Mouse (Mus musculus) heart, embryonic 15.5 days (tissue): ENCODE measurements around the gene Zc3h6. TPM values are rescaled to one million over a fixed set of nuclear protein-coding genes. Genes with fewer than 3 reads are reported as not detected.

Experiments
- ATAC-seq: fragments of 200-750 bp; cut with Nextera tagmentation; replicated peaks from 2 replicates; pipeline ENCODE4 v1.8.0; 2017; ENCODE audit warnings: low read depth, moderate TSS enrichment; ENCODE audit not compliant: insufficient number of reproducible peaks, insufficient read depth, low FRiP score
- H3K27ac ChIP-seq: fragments of 300-500 bp; sonication (generic); 2 replicates; pipeline ENCODE4 v1.5.1; 2015; ENCODE audit warnings: mild to moderate bottlenecking, inconsistent platforms
- H3K27me3 ChIP-seq: fragments of 300-500 bp; sonication (generic); 2 replicates; pipeline ENCODE4 v1.6.1; 2015; ENCODE audit warnings: inconsistent platforms
- H3K36me3 ChIP-seq: fragments of 300-500 bp; sonication (generic); 2 replicates; pipeline ENCODE4 v1.6.1; 2015; ENCODE audit warnings: mild to moderate bottlenecking, inconsistent platforms
- H3K4me1 ChIP-seq: fragments of 300-500 bp; sonication (generic); replicated peaks from 2 replicates; pipeline ENCODE4 v1.6.1; 2015; ENCODE audit warnings: inconsistent platforms
- H3K4me2 ChIP-seq: fragments of 300-500 bp; sonication (generic); 2 replicates; pipeline ENCODE4 v1.6.1; 2015; ENCODE audit warnings: inconsistent platforms, mild to moderate bottlenecking, moderate library complexity
- H3K4me3 ChIP-seq: fragments of 300-500 bp; sonication (generic); 2 replicates; pipeline ENCODE4 v1.5.1; 2015; ENCODE audit warnings: mild to moderate bottlenecking, inconsistent platforms
- H3K9ac ChIP-seq: fragments of 300-500 bp; sonication (generic); 2 replicates; pipeline ENCODE4 v1.6.1; 2015; ENCODE audit warnings: mild to moderate bottlenecking, inconsistent platforms
- H3K9me3 ChIP-seq: fragments of 300-500 bp; sonication (generic); replicated peaks from 2 replicates; pipeline ENCODE4 v1.6.1; 2016; ENCODE audit warnings: inconsistent platforms
- WGBS: fragments of 180-500 bp; shearing (Covaris S2); methylation state at CpG from one replicate; pipeline ENCODE4 v1.1.7; 2015; ENCODE audit warnings: mixed read lengths; 5-methylcytosine and 5-hydroxymethylcytosine counted together
- polyA plus RNA-seq: library from polyadenylated mRNA; unstranded; fragments of >200 nt; fragmentation: Nextera tagmentation; extraction: Ambion mirVana; gene quantifications from 2 replicates; pipeline ENCODE4 v1.2.1, GENCODE M21; 2015

Gene Zc3h6
- polyA plus RNA-seq = 1.4 and 1.6 TPM in 2 replicates

DNA sequence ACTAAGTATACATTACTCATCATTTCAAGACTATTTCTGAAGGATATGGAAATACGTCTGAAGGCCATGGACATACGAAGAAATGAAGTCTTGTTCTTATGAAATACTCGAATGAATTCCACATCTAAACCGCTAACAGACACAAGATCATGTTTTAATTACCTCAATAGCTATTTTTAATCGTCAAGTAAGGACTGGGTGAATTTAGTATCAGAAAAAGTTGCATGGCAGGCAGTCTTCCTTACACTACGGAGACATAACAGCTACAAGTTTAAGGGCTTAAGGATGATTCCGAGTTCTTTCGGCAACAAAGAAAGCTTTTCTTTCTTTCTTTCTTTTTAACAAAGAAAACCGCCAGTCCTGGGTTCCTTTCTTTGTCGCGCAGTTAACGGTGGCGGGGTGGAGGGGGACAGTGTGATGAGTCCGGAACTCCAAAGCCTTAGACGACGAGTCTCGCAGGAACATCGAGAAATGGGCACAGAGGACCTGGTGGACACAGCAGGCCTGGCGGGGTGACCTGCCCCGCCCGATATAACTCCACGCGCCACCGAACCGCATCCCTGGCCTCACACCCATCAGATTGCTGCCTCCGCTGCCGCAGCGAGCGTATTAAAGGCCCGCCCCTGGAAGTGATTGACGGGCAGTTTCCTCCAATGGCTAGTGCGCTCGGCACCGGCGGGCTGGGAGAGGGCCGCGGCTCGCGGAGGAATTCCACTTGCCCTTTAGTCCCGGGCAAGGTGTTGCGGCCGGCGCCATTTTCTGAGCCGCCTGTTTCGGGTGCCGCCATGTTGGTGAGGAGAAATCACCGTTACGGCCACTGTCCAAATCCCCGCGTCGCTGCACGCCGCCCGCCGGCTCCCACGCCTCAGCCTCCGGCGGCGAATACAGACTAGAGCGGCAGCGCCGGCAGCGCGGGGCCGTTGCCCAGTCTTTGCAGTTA lies at the start of gene Zc3h6:
Gene Zc3h6 (plus strand): TSS at position 762 of the 940 bp plus-strand sequence.
- WGBS = under 1% methylated on average over 65 of the region's 65 CpGs
- Histone ChIP-seq H3K36me3 (no peaks in the 10 kb centered on the region), H3K9ac (peak within 1 kb of the TSS; percentile 96), H3K27ac (peak within 1 kb of the TSS; percentile 100), H3K4me2 (peak within 1 kb of the TSS; percentile 63), H3K4me3 (peak within 1 kb of the TSS; percentile 81), H3K4me1 (peaks cover 5% of the 10 kb centered on the region), H3K27me3 (no peaks in the 10 kb centered on the region), H3K9me3 (no peaks in the 10 kb centered on the region; the same call in 1 of the 2 replicates)
- peak; percentile 97 for ATAC-seq

DNA sequence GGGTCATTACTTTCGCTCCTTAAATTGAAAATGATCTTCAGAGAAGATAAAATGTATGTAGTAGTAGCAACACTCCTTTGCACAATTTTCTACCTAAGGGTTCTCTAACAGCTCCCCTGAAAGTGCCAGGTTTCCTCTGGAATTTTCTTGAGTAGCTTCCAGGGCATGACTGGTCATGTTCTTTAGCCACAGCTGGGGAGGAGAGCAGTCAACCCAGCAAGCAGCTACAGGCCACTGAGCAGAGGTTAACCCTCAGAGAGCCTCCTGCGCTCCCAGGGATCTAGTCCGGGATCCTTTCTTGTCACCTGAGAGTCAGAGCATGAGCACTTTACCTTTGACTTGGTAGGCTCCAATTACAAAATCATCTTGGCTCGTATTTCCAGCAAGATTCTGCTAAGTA lies 42.4 kb upstream of the Zc3h6 start:
- no peak for ATAC-seq
- H3K27me3 ChIP-seq = no peaks in the 10 kb centered on the region

DNA sequence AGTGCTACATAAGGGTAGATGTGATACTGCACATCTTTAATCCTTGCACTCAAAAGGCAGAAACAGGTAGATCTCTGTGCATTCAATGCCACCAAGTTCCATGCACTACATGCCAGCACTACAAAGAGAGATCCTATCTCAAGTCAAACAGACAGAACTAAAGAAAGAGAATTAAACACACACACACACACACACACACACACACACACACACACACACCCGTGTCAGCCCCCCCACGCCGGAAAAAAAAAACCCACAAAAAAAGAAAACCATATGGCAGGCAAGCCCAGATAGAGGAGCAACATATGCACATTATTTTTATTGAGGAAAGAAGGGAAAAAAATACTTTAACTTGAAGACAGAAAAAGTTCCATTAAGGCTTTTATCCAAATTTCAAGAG lies 38.8 kb upstream of the Zc3h6 start:
- Histone ChIP-seq H3K4me1 (no peaks in the 10 kb centered on the region), H3K36me3 (peaks cover 16% of the 10 kb centered on the region), H3K27ac (no peak overlapping the region), H3K9me3 (no peaks in the 10 kb centered on the region), H3K4me2 (no peak overlapping the region), H3K27me3 (no peaks in the 10 kb centered on the region), H3K9ac (no peak overlapping the region), H3K4me3 (no peak overlapping the region)
- WGBS = 67% methylated on average over 3 of the region's 3 CpGs
- no peak for ATAC-seq

More for the DNA sequence above, 42.4 kb upstream of the Zc3h6 start:
- Histone ChIP-seq H3K9me3 (no peaks in the 10 kb centered on the region), H3K27ac (no peak overlapping the region), H3K4me3 (no peak overlapping the region), H3K36me3 (peaks cover 9% of the 10 kb centered on the region), H3K4me2 (no peak overlapping the region), H3K4me1 (no peaks in the 10 kb centered on the region), H3K9ac (no peak overlapping the region)
- 92% methylated on average over 4 of the region's 4 CpGs for WGBS

DNA sequence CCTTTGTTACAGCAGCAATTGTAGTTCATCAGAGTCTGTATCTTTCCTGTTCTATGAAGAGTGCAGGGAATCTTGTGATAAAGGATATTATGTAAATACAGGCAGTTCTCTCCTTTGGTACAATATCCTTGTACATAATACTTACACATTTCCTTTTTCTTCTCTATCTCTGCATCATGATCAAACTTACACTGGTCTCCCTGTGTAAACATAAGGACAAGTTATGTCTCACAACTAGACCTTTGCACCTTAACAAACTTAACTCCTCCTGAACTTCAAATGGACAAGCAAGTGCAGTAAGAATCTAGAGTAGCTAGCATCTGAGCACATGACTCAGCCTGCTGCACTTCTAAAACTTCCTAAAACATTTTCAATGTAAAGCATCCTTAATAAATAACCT lies 36.5 kb upstream of the Zc3h6 start:
- H3K4me1 ChIP-seq = no peaks in the 10 kb centered on the region
- H3K4me3 ChIP-seq = no peak overlapping the region
- H3K9ac ChIP-seq = no peak overlapping the region
- no peak for ATAC-seq
- no peaks in the 10 kb centered on the region for H3K9me3 ChIP-seq
- peaks cover 20% of the 10 kb centered on the region for H3K36me3 ChIP-seq
- no peak overlapping the region for H3K4me2 ChIP-seq
- H3K27ac ChIP-seq = no peak overlapping the region
- H3K27me3 ChIP-seq = no peaks in the 10 kb centered on the region

DNA sequence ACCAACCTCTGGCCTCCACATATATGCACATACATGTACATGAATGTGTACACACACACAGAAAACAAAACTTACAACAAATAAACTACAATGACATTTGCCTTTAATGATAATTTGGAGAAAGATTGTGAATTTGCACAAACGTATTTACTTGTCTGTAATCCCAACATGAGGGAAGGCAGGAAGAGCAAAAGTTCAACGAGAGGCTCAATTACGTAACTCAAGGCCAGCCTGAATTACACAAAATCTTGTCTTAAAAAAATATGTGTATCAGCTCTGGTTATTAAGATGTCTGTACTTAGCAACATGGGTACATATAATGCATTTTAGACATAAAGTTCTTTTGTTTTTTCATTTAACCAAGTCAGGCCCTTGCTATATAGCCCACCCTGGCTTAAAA lies 30.9 kb upstream of the Zc3h6 start:
- Histone ChIP-seq H3K27me3 (no peaks in the 10 kb centered on the region), H3K4me1 (no peaks in the 10 kb centered on the region), H3K4me2 (no peak overlapping the region), H3K36me3 (peaks cover 5% of the 10 kb centered on the region; the same call in 1 of the 2 replicates), H3K27ac (no peak overlapping the region), H3K4me3 (no peak overlapping the region), H3K9ac (no peak overlapping the region), H3K9me3 (no peaks in the 10 kb centered on the region)
- WGBS = 84% methylated on average over 3 of the region's 3 CpGs
- no peak for ATAC-seq

DNA sequence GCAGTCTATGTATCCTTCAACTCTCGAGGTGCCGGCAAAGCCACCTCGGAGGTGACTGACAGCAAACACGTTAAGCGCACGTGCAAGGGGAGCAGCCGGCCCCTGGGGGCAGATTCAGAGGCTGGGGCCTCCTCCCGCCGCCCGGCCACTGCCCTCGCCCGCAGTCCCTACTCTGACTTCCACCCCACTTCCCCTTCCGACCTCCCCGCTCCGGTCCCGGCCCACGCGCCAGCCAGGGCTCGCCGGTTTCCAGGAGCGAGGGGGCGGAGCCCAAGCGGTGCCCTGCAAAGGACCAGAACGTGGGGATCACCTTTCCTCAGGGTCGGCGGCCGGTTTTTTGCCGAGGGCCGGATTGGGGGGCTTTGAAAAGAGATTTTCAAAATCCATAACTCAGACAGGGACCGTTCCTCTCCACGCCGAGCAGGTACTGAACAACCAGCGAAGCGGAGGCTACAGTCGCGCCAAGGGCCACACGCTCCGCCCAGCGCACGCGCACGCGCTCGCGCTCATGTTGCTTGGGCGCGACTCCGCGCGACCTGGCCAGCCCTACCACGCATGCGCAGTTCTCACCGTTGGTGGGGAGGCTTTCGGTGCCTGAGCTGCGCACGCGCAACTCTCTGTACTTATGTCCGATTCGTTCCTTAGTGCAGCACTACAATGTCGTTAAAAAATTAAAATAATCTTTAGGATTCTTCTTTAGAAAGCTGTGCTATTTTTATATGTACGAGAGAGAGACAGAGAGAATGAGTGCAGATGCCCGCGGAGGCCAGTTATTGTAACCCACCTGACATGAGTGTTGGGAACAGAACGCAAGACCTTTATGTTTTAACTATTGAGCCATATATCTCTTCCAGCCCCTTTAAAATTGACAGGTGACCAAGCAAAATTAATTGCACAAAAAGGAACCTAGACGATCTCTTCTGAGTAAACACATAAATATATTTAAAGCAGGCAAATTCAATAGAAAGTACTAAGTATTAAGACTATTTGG lies 23.4 kb upstream of the Zc3h6 start, which contains the start of gene Zc3h8:
Gene Zc3h8 (minus strand): TSS at position 540 of the 991 bp plus-strand sequence.
- H3K4me1 ChIP-seq = no peaks in the 10 kb centered on the region; the same call in 1 of the 2 replicates
- H3K36me3 ChIP-seq = no peaks in the 10 kb centered on the region
- ATAC-seq = peak; percentile 93
- peak within 1 kb of the TSS; percentile 88 for H3K4me2 ChIP-seq
- H3K9ac ChIP-seq = peak within 1 kb of the TSS; percentile 71
- peak within 1 kb of the TSS; percentile 89 for H3K27ac ChIP-seq
- H3K9me3 ChIP-seq = no peaks in the 10 kb centered on the region
- H3K4me3 ChIP-seq = peak within 1 kb of the TSS; percentile 73
- H3K27me3 ChIP-seq = no peaks in the 10 kb centered on the region
- WGBS = 1% methylated on average over 65 of the region's 65 CpGs

DNA sequence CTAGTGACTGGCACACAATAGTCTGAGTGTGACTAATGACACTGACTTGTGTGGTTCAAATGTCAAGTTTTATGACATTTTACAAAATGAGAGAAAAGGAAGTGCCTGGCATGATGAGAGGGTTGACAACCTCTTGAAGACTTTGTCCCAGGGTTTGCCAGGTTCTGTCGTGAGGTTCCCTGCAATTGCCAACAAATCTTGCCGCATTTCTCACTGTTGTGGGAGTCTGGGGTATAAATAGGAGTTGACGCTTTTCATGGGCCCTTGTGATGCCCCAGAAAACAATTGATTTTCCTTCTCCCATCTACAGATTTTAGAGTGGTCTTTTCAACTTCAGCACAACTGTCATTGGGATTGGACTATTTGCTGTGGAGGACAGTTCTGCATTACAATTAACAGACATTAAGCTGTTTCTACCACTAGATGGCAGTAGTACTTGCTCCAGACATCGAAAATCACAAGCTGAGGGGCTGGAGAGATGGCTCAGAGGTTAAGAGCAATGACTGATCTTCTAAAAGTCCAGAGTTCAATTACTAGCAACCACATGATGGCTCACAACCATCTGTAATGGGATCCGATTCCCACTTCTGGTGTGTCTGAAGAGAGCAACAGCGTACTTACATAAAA lies 19.1 kb upstream of the Zc3h6 start:
- WGBS = 36% methylated on average over 6 of the region's 6 CpGs

DNA sequence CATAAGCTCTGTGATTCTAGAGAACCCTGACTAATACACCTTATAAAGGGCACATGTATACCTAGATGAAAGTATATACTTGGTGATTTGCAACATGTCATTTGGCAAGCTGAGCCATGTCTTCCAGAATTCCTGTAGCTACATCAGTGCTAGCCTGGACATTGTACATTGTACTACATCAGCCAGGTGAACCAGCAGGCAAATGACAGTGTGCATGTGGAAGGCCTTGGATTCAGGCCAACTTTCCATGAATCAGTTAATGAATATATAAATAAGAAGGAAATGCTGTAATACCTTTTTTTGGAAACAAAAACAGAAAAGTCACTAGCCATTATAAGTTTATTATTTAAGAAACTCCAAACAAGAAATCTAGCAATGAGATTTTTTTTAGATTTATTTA lies 13.0 kb upstream of the Zc3h6 start:
- Histone ChIP-seq H3K4me2 (no peak overlapping the region), H3K9me3 (no peaks in the 10 kb centered on the region), H3K36me3 (no peaks in the 10 kb centered on the region), H3K4me1 (no peaks in the 10 kb centered on the region), H3K4me3 (no peak overlapping the region), H3K9ac (no peak overlapping the region), H3K27me3 (no peaks in the 10 kb centered on the region), H3K27ac (no peak overlapping the region)
- no peak for ATAC-seq

More for the DNA sequence above, 19.1 kb upstream of the Zc3h6 start:
- no peaks in the 10 kb centered on the region; the same call in 1 of the 2 replicates for H3K4me1 ChIP-seq
- no peak for ATAC-seq
- H3K9ac ChIP-seq = no peak overlapping the region
- no peak overlapping the region for H3K27ac ChIP-seq
- H3K9me3 ChIP-seq = no peaks in the 10 kb centered on the region
- no peaks in the 10 kb centered on the region for H3K27me3 ChIP-seq
- no peaks in the 10 kb centered on the region for H3K36me3 ChIP-seq
- H3K4me3 ChIP-seq = no peak overlapping the region
- no peak overlapping the region for H3K4me2 ChIP-seq

DNA sequence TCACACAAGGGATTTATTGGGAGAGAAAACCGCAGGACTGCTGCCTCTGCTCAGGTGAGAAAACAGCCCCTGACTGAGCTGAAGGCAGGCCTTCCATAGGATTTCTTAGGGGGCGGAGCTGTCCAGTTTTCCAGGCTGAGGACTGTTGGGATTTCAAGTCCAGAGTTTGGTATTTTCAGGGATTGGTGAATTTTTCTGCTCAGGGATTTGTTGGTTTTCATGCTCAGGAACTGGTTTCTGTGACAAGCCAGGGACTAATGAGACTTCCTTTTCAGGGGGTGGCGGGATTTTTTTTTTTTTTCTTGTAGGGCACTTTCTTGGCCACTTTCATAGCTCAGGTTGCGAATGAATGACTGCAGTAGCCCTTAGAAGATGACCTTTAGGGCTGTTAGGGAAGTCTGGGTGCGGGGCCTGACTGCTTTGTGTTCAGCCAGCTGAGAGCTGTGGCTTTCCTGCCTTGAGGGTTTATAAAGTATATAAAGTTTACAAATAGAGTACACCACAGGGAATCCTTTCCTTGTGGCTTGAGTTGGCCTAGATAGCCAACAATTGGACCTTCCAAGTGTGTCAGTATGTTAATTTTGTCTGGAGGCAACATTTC lies 1.6 kb upstream of the Zc3h6 start:
- no peak for ATAC-seq
- peaks cover 5% of the 10 kb centered on the region for H3K4me1 ChIP-seq
- WGBS = 70% methylated on average over 5 of the region's 5 CpGs
- no peak overlapping the region for H3K4me3 ChIP-seq
- H3K9me3 ChIP-seq = no peaks in the 10 kb centered on the region; the same call in 1 of the 2 replicates
- H3K36me3 ChIP-seq = no peaks in the 10 kb centered on the region
- H3K27me3 ChIP-seq = no peaks in the 10 kb centered on the region
- H3K9ac ChIP-seq = no peak overlapping the region
- H3K4me2 ChIP-seq = peak overlapping the region; percentile 63; the same call in 1 of the 2 replicates
- peak overlapping the region; percentile 45; the same call in 1 of the 2 replicates for H3K27ac ChIP-seq

DNA sequence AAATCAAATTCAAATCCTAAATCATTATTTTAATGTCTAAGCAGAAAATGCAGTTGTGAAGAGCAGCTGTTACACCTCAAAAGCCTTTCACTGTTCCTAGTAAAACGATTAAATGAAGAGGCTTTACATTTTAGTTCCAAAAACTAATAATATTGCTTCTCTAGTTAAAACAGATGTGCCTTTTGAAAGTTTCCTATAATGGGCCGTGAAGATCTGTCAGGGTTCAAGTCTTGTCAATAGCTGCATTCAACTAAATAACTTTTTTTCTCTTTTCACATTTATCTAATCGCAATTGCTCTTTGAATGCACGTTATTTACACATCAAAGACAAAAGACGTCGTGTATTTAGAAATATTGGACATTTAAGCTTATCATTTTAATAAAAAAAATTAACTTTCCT lies 966 bp upstream of the Zc3h6 start:
- Histone ChIP-seq H3K27ac (peak overlapping the region; percentile 100; the same call in 1 of the 2 replicates), H3K27me3 (no peaks in the 10 kb centered on the region), H3K4me1 (peaks cover 5% of the 10 kb centered on the region), H3K4me2 (peak overlapping the region; percentile 63), H3K9me3 (no peaks in the 10 kb centered on the region; the same call in 1 of the 2 replicates), H3K9ac (no peak overlapping the region), H3K36me3 (no peaks in the 10 kb centered on the region), H3K4me3 (no peak overlapping the region)
- no peak for ATAC-seq
- 26% methylated on average over 6 of the region's 6 CpGs for WGBS
